Mouse (Mus musculus) intestine, postnatal 0 days (tissue): ENCODE data around the gene 1700113H08Rik. TPM values are rescaled to one million over a fixed set of nuclear protein-coding genes. Genes with fewer than 3 reads are reported as not detected.

Experiments used
- ATAC-seq: fragments of 200-750 bp; cut with Nextera tagmentation; 2 replicates; pipeline ENCODE4 v1.8.0; 2017; ENCODE audit warnings: mild to moderate bottlenecking, moderate TSS enrichment, moderate library complexity
- H3K27ac ChIP-seq: fragments of 300-500 bp; sonication (generic); 2 replicates; pipeline ENCODE4 v1.5.1; 2014; ENCODE audit warnings: mild to moderate bottlenecking, low read depth, low read length, moderate library complexity
- H3K27me3 ChIP-seq: fragments of 300-500 bp; sonication (generic); replicated peaks from 2 replicates; pipeline ENCODE4 v1.6.1; 2014; ENCODE audit warnings: low read length, mixed read lengths; ENCODE audit not compliant: control insufficient read depth, insufficient read depth
- H3K36me3 ChIP-seq: fragments of 300-500 bp; sonication (generic); 2 replicates; pipeline ENCODE4 v1.6.1; 2014; ENCODE audit warnings: mild to moderate bottlenecking, moderate library complexity; ENCODE audit not compliant: control insufficient read depth, insufficient read depth
- H3K4me1 ChIP-seq: fragments of 300-500 bp; sonication (generic); replicated peaks from 2 replicates; pipeline ENCODE4 v1.6.1; 2014; ENCODE audit warnings: antibody characterized with exemption, low read length, mixed read lengths; ENCODE audit not compliant: control insufficient read depth, insufficient read depth
- H3K4me2 ChIP-seq: fragments of 300-500 bp; sonication (generic); replicated peaks from 2 replicates; pipeline ENCODE4 v1.6.1; 2014; ENCODE audit warnings: low read depth, mild to moderate bottlenecking, moderate library complexity
- H3K4me3 ChIP-seq: fragments of 300-500 bp; sonication (generic); 2 replicates; pipeline ENCODE4 v1.5.1; 2014; ENCODE audit warnings: low read depth, low read length
- H3K9ac ChIP-seq: fragments of 300-500 bp; sonication (generic); 2 replicates; pipeline ENCODE4 v1.6.1; 2014; ENCODE audit warnings: mild to moderate bottlenecking, low read depth, low read length
- H3K9me3 ChIP-seq: fragments of 300-500 bp; sonication (generic); 2 replicates; pipeline ENCODE4 v1.6.1; 2016; ENCODE audit warnings: mixed run types; ENCODE audit not compliant: control insufficient read depth
- CTCF ChIP-seq: sonication (generic); IDR thresholded peaks from 2 replicates; pipeline ENCODE4 v1.5.1; 2016; ENCODE audit warnings: low read depth, mild to moderate bottlenecking, control low read depth, antibody characterized with exemption, moderate library complexity
- WGBS: fragments of 180-500 bp; shearing (Covaris S2); extraction: QIAGEN DNeasy Blood & Tissue Kit; methylation state at CpG from one replicate; pipeline ENCODE4 v1.1.7; 2014; 5-methylcytosine and 5-hydroxymethylcytosine counted together
- polyA plus RNA-seq: library from polyadenylated mRNA; unstranded; fragments of >200 nt; fragmentation: Nextera tagmentation; extraction: Ambion mirVana; gene quantifications from 2 replicates; pipeline ENCODE4 v1.2.1, GENCODE M21; 2015

1700113H08Rik gene
- polyA plus RNA-seq, 1 experiment from 2014 or later = 0.20 TPM

DNA sequence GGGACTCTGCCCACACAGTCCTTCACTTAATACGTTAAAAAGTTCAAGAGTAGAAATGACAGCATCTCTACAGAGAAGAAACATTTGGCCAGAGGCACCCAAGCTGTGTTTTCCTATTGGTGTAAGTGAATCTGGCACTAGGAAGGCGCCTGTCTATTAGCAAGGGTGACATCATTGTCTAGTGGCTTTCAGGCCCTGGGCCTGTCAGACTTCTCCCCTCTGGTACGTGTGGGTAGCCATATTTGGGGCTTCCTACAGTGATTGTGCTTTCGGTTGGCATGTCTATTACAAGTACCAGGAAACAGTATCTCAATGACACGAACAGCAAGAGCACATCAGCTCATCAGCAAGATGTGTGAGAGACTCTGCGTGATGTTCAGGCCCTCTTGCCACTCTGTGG, 18.5 kb upstream of the 1700113H08Rik start:
- ATAC-seq = no peak

DNA sequence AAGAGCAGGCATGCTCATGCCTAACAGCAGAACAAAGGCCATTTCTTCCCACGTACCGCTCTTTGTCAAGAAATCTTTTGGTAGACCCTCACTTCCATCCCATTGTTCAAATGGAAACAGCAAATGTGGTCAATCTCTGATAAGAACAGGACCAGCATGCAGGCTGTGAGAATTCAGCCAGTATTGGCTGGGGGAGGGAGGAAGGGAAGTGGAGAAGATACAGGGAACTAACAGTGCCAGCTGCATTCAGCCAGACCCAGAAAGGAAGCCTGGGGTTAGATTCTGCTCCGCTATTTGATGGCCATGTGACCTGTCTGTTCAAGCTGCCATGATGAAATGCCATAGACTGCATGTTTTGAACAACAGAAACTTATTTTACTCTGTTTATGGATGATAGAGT, 18.0 kb upstream of the 1700113H08Rik start:
- ATAC-seq = no peak
- 86% methylated on average over 3 of the region's 3 CpGs for WGBS

More for the DNA sequence above, 18.5 kb upstream of the 1700113H08Rik start:
- H3K36me3 ChIP-seq = no peaks in the 10 kb centered on the region
- H3K4me1 ChIP-seq = no peaks in the 10 kb centered on the region
- no peaks in the 10 kb centered on the region for H3K9me3 ChIP-seq
- no peak for TF ChIP-seq CTCF
- 86% methylated on average over 6 of the region's 6 CpGs for WGBS
- H3K4me3 ChIP-seq = no peak overlapping the region
- H3K4me2 ChIP-seq = no peak overlapping the region
- H3K27ac ChIP-seq = no peak overlapping the region
- H3K27me3 ChIP-seq = no peaks in the 10 kb centered on the region; the same call in 1 of the 2 replicates
- no peak overlapping the region for H3K9ac ChIP-seq

DNA sequence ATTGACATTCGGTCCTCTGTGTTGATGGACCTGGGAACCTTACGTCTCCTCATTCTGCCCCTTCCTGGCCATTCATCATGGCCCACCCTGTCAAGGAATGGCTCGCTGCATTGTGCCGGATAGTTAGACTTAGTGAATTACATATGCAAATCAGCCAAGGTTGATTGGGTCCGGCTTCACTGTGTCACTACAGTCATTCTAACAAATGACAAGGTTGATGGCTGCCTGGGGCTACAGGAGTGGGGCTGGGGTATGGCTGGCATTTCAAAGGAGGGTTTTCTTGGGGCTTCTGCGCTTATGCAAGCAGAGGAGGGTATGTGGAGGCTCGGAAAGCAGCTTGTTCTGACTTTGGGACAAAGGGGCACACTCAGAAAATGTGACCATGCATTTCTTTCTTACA, 16.6 kb upstream of the 1700113H08Rik start:
- no peak for TF ChIP-seq CTCF
- H3K9me3 ChIP-seq = no peaks in the 10 kb centered on the region
- 86% methylated on average over 7 of the region's 7 CpGs for WGBS

More for the DNA sequence above, 18.0 kb upstream of the 1700113H08Rik start:
- TF ChIP-seq CTCF = no peak
- Histone ChIP-seq H3K9ac (no peak overlapping the region), H3K27ac (no peak overlapping the region), H3K36me3 (no peaks in the 10 kb centered on the region), H3K4me2 (no peak overlapping the region), H3K4me1 (no peaks in the 10 kb centered on the region), H3K27me3 (no peaks in the 10 kb centered on the region; the same call in 1 of the 2 replicates), H3K9me3 (no peaks in the 10 kb centered on the region), H3K4me3 (no peak overlapping the region)

DNA sequence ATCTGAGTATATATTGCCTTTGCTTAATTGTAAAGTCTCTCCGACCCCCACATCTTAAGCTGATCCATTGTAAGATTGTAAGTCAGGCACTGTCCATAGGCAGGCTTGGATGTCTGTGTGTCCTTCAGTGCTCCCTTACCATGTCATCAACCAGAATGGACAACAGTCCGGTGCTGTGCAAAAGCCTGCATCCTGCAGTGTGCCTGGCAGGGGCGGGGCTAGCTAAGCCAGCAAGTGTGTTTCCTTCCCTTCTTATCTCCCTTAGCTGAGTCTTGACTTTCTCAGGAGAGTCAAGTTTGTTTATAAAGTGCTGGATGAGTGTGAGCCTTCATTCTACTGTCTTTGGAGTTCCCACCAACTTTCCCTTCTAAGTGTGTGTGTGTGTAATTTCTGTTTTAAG, 12.6 kb upstream of the 1700113H08Rik start:
- TF ChIP-seq CTCF = no peak
- no peaks in the 10 kb centered on the region for H3K27me3 ChIP-seq
- 0 out of 2 replicates have a peak, but pooled peaks cover 4% of the 10 kb centered on the region for H3K4me1 ChIP-seq
- H3K4me3 ChIP-seq = no peak overlapping the region
- H3K27ac ChIP-seq = no peak overlapping the region
- no peak overlapping the region for H3K9ac ChIP-seq
- 47% methylated on average over 3 of the region's 3 CpGs for WGBS
- 0 out of 2 replicates have a peak, but pooled peaks have one; percentile 45 for ATAC-seq
- H3K36me3 ChIP-seq = no peaks in the 10 kb centered on the region
- H3K9me3 ChIP-seq = no peaks in the 10 kb centered on the region
- H3K4me2 ChIP-seq = no peak overlapping the region

More for the DNA sequence above, 16.6 kb upstream of the 1700113H08Rik start:
- no peak overlapping the region for H3K27ac ChIP-seq
- H3K36me3 ChIP-seq = no peaks in the 10 kb centered on the region
- H3K4me2 ChIP-seq = no peak overlapping the region
- ATAC-seq = no peak
- H3K27me3 ChIP-seq = no peaks in the 10 kb centered on the region; the same call in 1 of the 2 replicates
- no peaks in the 10 kb centered on the region for H3K4me1 ChIP-seq
- H3K4me3 ChIP-seq = no peak overlapping the region
- no peak overlapping the region for H3K9ac ChIP-seq

DNA sequence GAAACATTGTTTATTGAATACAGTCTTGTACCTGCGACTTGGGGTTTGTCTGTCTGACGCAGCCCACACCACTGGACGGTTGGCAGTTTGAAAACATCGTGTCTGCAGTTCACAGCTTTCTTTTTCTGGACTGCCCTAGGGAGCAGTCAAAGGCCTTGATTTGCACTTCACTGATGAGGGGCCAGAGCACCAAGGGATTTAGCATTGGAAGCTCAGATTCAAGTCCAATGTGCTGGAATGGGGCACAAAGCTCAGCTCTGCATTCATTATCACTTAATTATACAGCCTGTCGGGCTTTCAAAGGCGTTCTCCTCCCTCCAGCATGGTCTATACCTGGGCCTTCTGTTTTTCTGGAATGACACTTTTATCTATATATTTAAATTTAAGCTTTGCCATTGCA, 11.4 kb upstream of the 1700113H08Rik start:
- Histone ChIP-seq H3K9me3 (no peaks in the 10 kb centered on the region), H3K27ac (no peak overlapping the region), H3K4me2 (no peak overlapping the region), H3K4me1 (0 out of 2 replicates have a peak, but pooled peaks cover 4% of the 10 kb centered on the region), H3K9ac (no peak overlapping the region), H3K4me3 (no peak overlapping the region), H3K27me3 (no peaks in the 10 kb centered on the region), H3K36me3 (no peaks in the 10 kb centered on the region)
- no peak for ATAC-seq
- no peak for TF ChIP-seq CTCF
- WGBS = 33% methylated on average over 6 of the region's 6 CpGs

DNA sequence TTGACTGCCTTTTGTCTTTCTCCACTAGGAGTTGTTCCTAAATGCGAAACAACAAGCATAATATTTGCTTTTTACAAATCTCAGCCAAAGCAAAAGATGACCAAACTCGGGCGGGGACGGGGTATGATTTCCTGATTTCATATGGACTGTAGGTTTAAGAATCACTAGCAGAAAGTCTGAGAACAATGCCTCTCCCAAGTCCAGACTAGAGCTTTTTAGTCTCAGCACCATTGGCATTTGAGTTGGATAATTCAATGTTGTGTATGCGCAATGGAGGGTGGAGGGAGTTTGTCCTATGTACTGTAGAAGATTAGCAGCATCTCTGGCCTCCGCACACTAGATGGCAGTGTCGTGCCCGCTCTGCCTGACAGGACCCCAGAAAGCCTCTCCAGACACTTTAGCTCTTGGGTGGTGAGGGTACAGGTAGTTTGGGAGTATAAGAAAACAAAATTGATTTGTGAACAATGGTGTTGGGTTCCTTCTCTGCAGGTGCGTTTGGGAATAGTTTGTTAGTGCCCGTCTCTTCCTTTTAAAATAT, 10.8 kb upstream of the 1700113H08Rik start:
- Histone ChIP-seq H3K4me3 (no peak overlapping the region), H3K27me3 (no peaks in the 10 kb centered on the region), H3K36me3 (no peaks in the 10 kb centered on the region), H3K9me3 (no peaks in the 10 kb centered on the region), H3K4me2 (no peak overlapping the region), H3K4me1 (0 out of 2 replicates have a peak, but pooled peaks cover 4% of the 10 kb centered on the region), H3K9ac (no peak overlapping the region), H3K27ac (no peak overlapping the region)
- TF ChIP-seq CTCF = peak; percentile 59
- WGBS = 83% methylated on average over 10 of the region's 10 CpGs
- ATAC-seq = no peak
